Mouse (Mus musculus) CH12F3 (cell line): ENCODE data around the gene C1qtnf12.

Source experiments
- in situ Hi-C: fragments of 300-500 bp; cut with MboI; formaldehyde crosslinking; loops from 2 replicates; pipeline ENCODE4 v1.14.3; 2020; ENCODE audit warnings: low sequenced_read_pairs

Gene C1qtnf12

GRCm38 (mm10) chr4:155962167-155962971 is at the start of gene C1qtnf12:
Gene C1qtnf12, plus strand, starts transcription at chr4:155962318.
- in situ Hi-C loops, result no loop called here

- in situ Hi-C loops, result no loop called here
These were observed 30.1 kb upstream of the C1qtnf12 start for GRCm38 (mm10) chr4:155932031-155932430.

GRCm38 (mm10) chr4:155943049-155943452 is 19.1 kb upstream of the C1qtnf12 start:
- in situ Hi-C loops, result no loop called here

- in situ Hi-C loops, result no loop called here
These were observed 18.4 kb upstream of the C1qtnf12 start, which contains the start of gene Ube2j2 for GRCm38 (mm10) chr4:155943534-155944249. Gene Ube2j2, plus strand, starts transcription at chr4:155943831.

- in situ Hi-C loops, result no loop called here
These were observed 17.8 kb upstream of the C1qtnf12 start for GRCm38 (mm10) chr4:155944271-155944670.

- in situ Hi-C loops, result no loop called here
These were observed 15.0 kb upstream of the C1qtnf12 start for GRCm38 (mm10) chr4:155947094-155947493.

- in situ Hi-C loops, result no loop called here
These were observed 6.6 kb upstream of the C1qtnf12 start for GRCm38 (mm10) chr4:155955491-155955890.

- in situ Hi-C loops, result no loop called here
These were observed 2.8 kb upstream of the C1qtnf12 start for GRCm38 (mm10) chr4:155959275-155959674.

GRCm38 (mm10) chr4:155963106-155963505 is 988 bp downstream of the C1qtnf12 start:
- in situ Hi-C loops, result no loop called here

- in situ Hi-C loops, result no loop called here
These were observed 2.3 kb downstream of the C1qtnf12 start for GRCm38 (mm10) chr4:155964396-155964795.

- in situ Hi-C loops, result no loop called here
These were observed 7.0 kb downstream of the C1qtnf12 start for GRCm38 (mm10) chr4:155969043-155969653.

GRCm38 (mm10) chr4:155970286-155970685 is 8.2 kb downstream of the C1qtnf12 start:
- in situ Hi-C loops, result no loop called here

GRCm38 (mm10) chr4:155972651-155973050 is 10.5 kb downstream of the C1qtnf12 start:
- in situ Hi-C loops, result no loop called here

GRCm38 (mm10) chr4:155973239-155973638 is 11.1 kb downstream of the C1qtnf12 start:
- in situ Hi-C loops, result no loop called here

- in situ Hi-C loops, result no loop called here
These were observed 19.4 kb downstream of the C1qtnf12 start for GRCm38 (mm10) chr4:155981436-155982082.

GRCm38 (mm10) chr4:155983788-155984187 is 21.7 kb downstream of the C1qtnf12 start:
- in situ Hi-C loops, result no loop called here

GRCm38 (mm10) chr4:155991211-155991907 is 29.2 kb downstream of the C1qtnf12 start:
- in situ Hi-C loops, result no loop called here

GRCm38 (mm10) chr4:155991908-155992230 is 29.8 kb downstream of the C1qtnf12 start:
- in situ Hi-C loops, result no loop called here

GRCm38 (mm10) chr4:155992241-155992905 is 30.3 kb downstream of the C1qtnf12 start, which contains the start of the genes B3galt6 and Sdf4:
Gene B3galt6, minus strand, starts transcription at chr4:155992649.
Gene Sdf4, plus strand, starts transcription at chr4:155992872.
- in situ Hi-C loops, result no loop called here
